Mouse (Mus musculus) ES-E14 (cell line): ENCODE data around the gene Fgf3.

ENCODE experiments used
- HCFC1 ChIP-seq: IDR thresholded peaks from 2 replicates; pipeline ENCODE4 v1.6.1; 2012; ENCODE audit warnings: low read length, inconsistent platforms, borderline replicate concordance; ENCODE audit not compliant: insufficient read depth
- ZNF384 ChIP-seq: IDR thresholded peaks from 2 replicates; pipeline ENCODE4 v1.6.1; 2012; ENCODE audit warnings: low read depth, low read length, inconsistent platforms

DNA sequence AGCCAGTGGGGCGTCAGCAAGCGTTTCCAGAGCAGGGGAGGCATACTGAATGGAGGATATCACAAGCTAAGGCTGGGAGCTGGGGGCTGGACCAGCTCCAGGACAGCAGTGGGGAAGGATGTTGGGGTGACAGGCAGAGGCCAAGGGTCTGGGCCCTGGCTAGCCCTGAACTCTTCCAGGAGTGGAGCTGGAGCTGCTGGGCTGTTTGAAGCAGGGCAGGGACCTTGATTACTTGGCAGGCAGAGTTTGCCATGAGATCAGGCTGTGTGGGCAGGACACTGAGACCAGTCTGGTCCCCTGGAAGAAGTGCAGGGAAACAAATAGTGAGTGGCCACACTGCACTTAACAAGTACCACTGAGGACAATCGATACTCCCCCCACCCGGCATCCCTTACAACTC, 36.3 kb downstream of the Fgf3 start:
- TF ChIP-seq HCFC1 (no peak), ZNF384 (no peak)
